Mouse (Mus musculus) forebrain, postnatal 0 days (tissue): Measurements from ENCODE around the gene Crp. TPM values are rescaled to one million over a fixed set of nuclear protein-coding genes. Genes with fewer than 3 reads are reported as not detected.

Experiments
- ATAC-seq: fragments of 200-750 bp; cut with Nextera tagmentation; 2 replicates; pipeline ENCODE4 v1.8.0; 2017; ENCODE audit warnings: mild to moderate bottlenecking, moderate library complexity
- DNase-seq: peaks from one replicate; pipeline ENCODE4 v3.0.0-alpha.2; 2015
- H3K27ac ChIP-seq: fragments of 300-500 bp; sonication (generic); 2 replicates; pipeline ENCODE4 v1.5.1; 2014; ENCODE audit warnings: low read depth, mild to moderate bottlenecking, antibody characterized with exemption, low read length, moderate library complexity, mixed read lengths
- H3K27me3 ChIP-seq: fragments of 300-500 bp; sonication (generic); 2 replicates; pipeline ENCODE4 v1.6.1; 2014; ENCODE audit warnings: mild to moderate bottlenecking, low read length, mixed read lengths; ENCODE audit not compliant: insufficient read depth
- H3K36me3 ChIP-seq: fragments of 300-500 bp; sonication (generic); 2 replicates; pipeline ENCODE4 v1.6.1; 2014; ENCODE audit warnings: mild to moderate bottlenecking, moderate library complexity; ENCODE audit not compliant: insufficient read depth
- H3K4me1 ChIP-seq: fragments of 300-500 bp; sonication (generic); 2 replicates; pipeline ENCODE4 v1.6.1; 2014; ENCODE audit warnings: antibody characterized with exemption; ENCODE audit not compliant: insufficient read depth
- H3K4me2 ChIP-seq: fragments of 300-500 bp; sonication (generic); 2 replicates; pipeline ENCODE4 v1.6.1; 2014; ENCODE audit warnings: low read depth, mild to moderate bottlenecking, moderate library complexity
- H3K4me3 ChIP-seq: fragments of 300-500 bp; sonication (generic); 2 replicates; pipeline ENCODE4 v1.5.1; 2014; ENCODE audit warnings: low read depth, low read length, mixed read lengths
- H3K9ac ChIP-seq: fragments of 300-500 bp; sonication (generic); 2 replicates; pipeline ENCODE4 v1.6.1; 2014; ENCODE audit warnings: mild to moderate bottlenecking
- H3K9me3 ChIP-seq: fragments of 300-500 bp; sonication (generic); 2 replicates; pipeline ENCODE4 v1.6.1; 2016; ENCODE audit warnings: low read length
- CTCF ChIP-seq: sonication (generic); IDR thresholded peaks from 2 replicates; pipeline ENCODE4 v1.5.1; 2016; ENCODE audit warnings: antibody characterized with exemption, control low read depth, low read depth
- WGBS: fragments of 180-500 bp; shearing (Covaris S2); extraction: QIAGEN DNeasy Blood & Tissue Kit; methylation state at CpG from one replicate; pipeline ENCODE4 v1.1.7; 2014; 5-methylcytosine and 5-hydroxymethylcytosine counted together
- polyA plus RNA-seq: library from polyadenylated mRNA; unstranded; fragments of >200 nt; fragmentation: Nextera tagmentation; extraction: Ambion mirVana; gene quantifications from 2 replicates; pipeline ENCODE4 v1.2.1, GENCODE M21; 2015
- total RNA-seq: library from RNA; depleted of rRNA; stranded (reverse); fragments of >200 nt; gene quantifications from 2 replicates; pipeline ENCODE4 v1.2.3, GENCODE M21; 2014; rRNA removed

Crp gene
- total and polyA plus RNA-seq, 2 experiments from 2014 or later = 0.19 TPM; not detected in 1

GRCm38 (mm10) chr1:172847044-172847761, 149.3 kb downstream of the Crp start:
- TF ChIP-seq CTCF = no peak
- Histone ChIP-seq H3K27ac (no peak overlapping the region), H3K4me3 (no peak overlapping the region), H3K9me3 (no peaks in the 10 kb centered on the region), H3K36me3 (no peaks in the 10 kb centered on the region), H3K27me3 (no peaks in the 10 kb centered on the region), H3K4me1 (no peaks in the 10 kb centered on the region), H3K9ac (no peak overlapping the region), H3K4me2 (no peak overlapping the region)
- WGBS = 48% methylated on average over 2 of the region's 2 CpGs
- ATAC-seq (no peak), DNase-seq (peak; percentile 4)

GRCm38 (mm10) chr1:172848171-172848570, 150.3 kb downstream of the Crp start:
- Histone ChIP-seq H3K4me2 (no peak overlapping the region), H3K9ac (no peak overlapping the region), H3K36me3 (no peaks in the 10 kb centered on the region), H3K27ac (no peak overlapping the region), H3K4me3 (no peak overlapping the region), H3K27me3 (no peaks in the 10 kb centered on the region), H3K9me3 (no peaks in the 10 kb centered on the region), H3K4me1 (no peaks in the 10 kb centered on the region)
- ATAC-seq (no peak), DNase-seq (no peak)
- WGBS = 88% methylated on average over 2 of the region's 2 CpGs
- TF ChIP-seq CTCF = no peak

GRCm38 (mm10) chr1:172875265-172875664, 177.4 kb downstream of the Crp start:
- DNase-seq (no peak), ATAC-seq (no peak)
- no peaks in the 10 kb centered on the region for H3K9me3 ChIP-seq
- no peak overlapping the region for H3K27ac ChIP-seq
- H3K27me3 ChIP-seq = no peaks in the 10 kb centered on the region
- WGBS = 93% methylated on average over 4 of the region's 4 CpGs
- no peak overlapping the region for H3K9ac ChIP-seq
- no peaks in the 10 kb centered on the region for H3K36me3 ChIP-seq
- H3K4me1 ChIP-seq = no peaks in the 10 kb centered on the region
- H3K4me2 ChIP-seq = no peak overlapping the region
- H3K4me3 ChIP-seq = no peak overlapping the region
- TF ChIP-seq CTCF = no peak

- H3K4me2 ChIP-seq = no peak overlapping the region
- no peak for TF ChIP-seq CTCF
- H3K27ac ChIP-seq = no peak overlapping the region
- 84% methylated on average over 1 of the region's 1 CpGs for WGBS
- no peaks in the 10 kb centered on the region for H3K27me3 ChIP-seq
- no peak overlapping the region for H3K4me3 ChIP-seq
- H3K4me1 ChIP-seq = no peaks in the 10 kb centered on the region
- no peaks in the 10 kb centered on the region for H3K9me3 ChIP-seq
- H3K36me3 ChIP-seq = no peaks in the 10 kb centered on the region
- DNase-seq (no peak), ATAC-seq (no peak)
- H3K9ac ChIP-seq = no peak overlapping the region
Measured at GRCm38 (mm10) chr1:172876675-172877074, 178.8 kb downstream of the Crp start.

Other genes starting within 250 kb of the Crp start
- 0.15 and 0.43 TPM in 2 replicates for gene Slamf9, start 222.7 kb upstream of the Crp start, total RNA-seq
- 0.21 and 0.30 TPM in 2 replicates for gene Slamf9, start 222.7 kb upstream of the Crp start, polyA plus RNA-seq
- gene Igsf9, start 216.3 kb upstream of the Crp start, total RNA-seq = 35.3 and 36.2 TPM in 2 replicates
- 13.3 and 25.6 TPM in 2 replicates for gene Igsf9, start 216.3 kb upstream of the Crp start, polyA plus RNA-seq
- gene Tagln2, start 198.0 kb upstream of the Crp start, total RNA-seq = 31.5 and 33.8 TPM in 2 replicates
- 42.8 and 48.5 TPM in 2 replicates for gene Tagln2, start 198.0 kb upstream of the Crp start, polyA plus RNA-seq
- 3.0 and 5.1 TPM in 2 replicates for gene Cfap45, start 177.3 kb upstream of the Crp start, total RNA-seq
- 3.9 and 5.5 TPM in 2 replicates for gene Cfap45, start 177.3 kb upstream of the Crp start, polyA plus RNA-seq
- gene Vsig8, start 142.1 kb upstream of the Crp start, total RNA-seq = 0.71 and 1.0 TPM in 2 replicates
- gene Vsig8, start 142.1 kb upstream of the Crp start, polyA plus RNA-seq = 0.45 and 0.67 TPM in 2 replicates
- gene Slamf8, start 107.5 kb upstream of the Crp start, total RNA-seq = not detected in 2 replicates
- gene Slamf8, start 107.5 kb upstream of the Crp start, polyA plus RNA-seq = 0.08 TPM in 1 of 2 replicates, not detected in the other
- gene Fcrl6, start 95.5 kb upstream of the Crp start, total RNA-seq = not detected in 2 replicates
- 0.18 TPM in 1 of 2 replicates, not detected in the other for gene Fcrl6, start 95.5 kb upstream of the Crp start, polyA plus RNA-seq
- 1.9 and 3.0 TPM in 2 replicates for gene Dusp23, start 65.1 kb upstream of the Crp start, total RNA-seq
- gene Dusp23, start 65.1 kb upstream of the Crp start, polyA plus RNA-seq = 8.0 and 8.9 TPM in 2 replicates
- gene Apcs, start 197.0 kb downstream of the Crp start, total RNA-seq = not detected in 2 replicates
- gene Apcs, start 197.0 kb downstream of the Crp start, polyA plus RNA-seq = not detected in 2 replicates